Mouse (Mus musculus) neutrophil, adult 83 days (primary cell): ENCODE results near the gene Fam240b. TPM values are rescaled to one million over a fixed set of nuclear protein-coding genes. Genes with fewer than 3 reads are reported as not detected.

Experiments
- total RNA-seq, 2 experiments: library from RNA; stranded (reverse); gene quantifications; one replicate each; pipeline ENCODE4 v1.2.4; 2023

The Fam240b gene
- total RNA-seq: not detected

GRCm38 (mm10) chr13:64497692-64498091 lies at the start of gene Fam240b:
Gene Fam240b, minus strand, starts transcription at chr13:64497792.

GRCm38 (mm10) chr13:64432017-64432995 lies 65.3 kb downstream of the Fam240b start, which contains the start of gene Cdk20:
Gene Cdk20, plus strand, starts transcription at chr13:64432314.

Other genes with a start within 250 kb of the Fam240b start
- gene Cdc14b, start 222.5 kb downstream of the Fam240b start, total RNA-seq: 1 to 10 TPM; 2.6 to 4.1 TPM
- 10 to 100 TPM; 27.6 to 30.6 TPM for gene Aaed1, start 185.1 kb downstream of the Fam240b start, total RNA-seq
- 100 to 1,000 TPM in 1 of 2 experiments, 10 to 100 TPM in 1; 79.0 to 107 TPM for gene Ctsl, start 126.9 kb downstream of the Fam240b start, total RNA-seq
- gene Cdk20, start 65.5 kb downstream of the Fam240b start, total RNA-seq: 1 to 10 TPM; 2.6 to 2.7 TPM